Mouse (Mus musculus) limb, embryonic 14.5 days (tissue): ENCODE data around the gene Mycbp2. TPM values are rescaled to one million over a fixed set of nuclear protein-coding genes. Genes with fewer than 3 reads are reported as not detected.

ENCODE experiments used
- ATAC-seq: fragments of 200-750 bp; cut with Nextera tagmentation; 2 replicates; pipeline ENCODE4 v1.8.0; 2017; ENCODE audit warnings: low read depth, moderate number of reproducible peaks, moderate TSS enrichment; ENCODE audit not compliant: low FRiP score
- DNase-seq: peaks from one replicate; pipeline ENCODE4 v3.0.0-alpha.2; 2015; ENCODE audit warnings: low spot score
- H3K27ac ChIP-seq: fragments of 300-500 bp; sonication (generic); replicated peaks from 2 replicates; pipeline ENCODE4 v1.5.1; 2014; ENCODE audit warnings: low read depth, mild to moderate bottlenecking, low read length, moderate library complexity, mixed read lengths
- H3K27me3 ChIP-seq: fragments of 300-500 bp; sonication (generic); 2 replicates; pipeline ENCODE4 v1.6.1; 2014; ENCODE audit warnings: low read length, mixed read lengths; ENCODE audit not compliant: control insufficient read depth, insufficient read depth
- H3K36me3 ChIP-seq: fragments of 300-500 bp; sonication (generic); 2 replicates; pipeline ENCODE4 v1.6.1; 2014; ENCODE audit warnings: mild to moderate bottlenecking, low read length, moderate library complexity, mixed read lengths; ENCODE audit not compliant: control insufficient read depth, insufficient read depth
- H3K4me1 ChIP-seq: fragments of 300-500 bp; sonication (generic); 2 replicates; pipeline ENCODE4 v1.6.1; 2014; ENCODE audit warnings: antibody characterized with exemption, low read length, mixed read lengths; ENCODE audit not compliant: control insufficient read depth, insufficient read depth
- H3K4me2 ChIP-seq: fragments of 300-500 bp; sonication (generic); replicated peaks from 2 replicates; pipeline ENCODE4 v1.6.1; 2014; ENCODE audit warnings: low read depth, mild to moderate bottlenecking, low read length, moderate library complexity; ENCODE audit not compliant: severe bottlenecking
- H3K4me3 ChIP-seq: fragments of 300-500 bp; sonication (generic); replicated peaks from 2 replicates; pipeline ENCODE4 v1.5.1; 2014; ENCODE audit warnings: low read length
- H3K9ac ChIP-seq: fragments of 300-500 bp; sonication (generic); 2 replicates; pipeline ENCODE4 v1.6.1; 2014; ENCODE audit warnings: mild to moderate bottlenecking, low read depth, low read length, moderate library complexity; ENCODE audit not compliant: severe bottlenecking
- H3K9me3 ChIP-seq: fragments of 300-500 bp; sonication (generic); 2 replicates; pipeline ENCODE4 v1.6.1; 2016; ENCODE audit warnings: low read length; ENCODE audit not compliant: control insufficient read depth
- POLR2A ChIP-seq: fragments of 200-500 bp; IDR thresholded peaks from 2 replicates; pipeline ENCODE4 v1.8.0; 2012; ENCODE audit warnings: inconsistent platforms, mild to moderate bottlenecking, moderate library complexity, borderline replicate concordance; ENCODE audit not compliant: insufficient read depth, insufficient read length; ENCODE audit errors: extremely low read depth
- WGBS: fragments of 180-500 bp; shearing (Covaris S2); extraction: QIAGEN DNeasy Blood & Tissue Kit; methylation state at CpG from one replicate; pipeline ENCODE4 v1.1.7; 2014; 5-methylcytosine and 5-hydroxymethylcytosine counted together
- polyA plus RNA-seq, 2 experiments: library from polyadenylated mRNA; depleted of rRNA in 1 of 2; stranded (reverse) in 1 of 2; unstranded in 1 of 2; fragments of >200 nt; fragmentation: Nextera tagmentation in 1 of 2; extraction: Ambion mirVana in 1 of 2; gene quantifications; 2 replicates each; pipeline versions ENCODE4 v1.2.1 to v1.2.3; 2012 to 2014

Gene Mycbp2
- polyA plus RNA-seq, 2 experiments: 33.3 to 43.1 TPM

- no peaks in the 10 kb centered on the region for H3K36me3 ChIP-seq
- H3K27ac ChIP-seq: no peak overlapping the region
- H3K4me3 ChIP-seq: no peak overlapping the region
- H3K4me1 ChIP-seq: no peaks in the 10 kb centered on the region
- H3K27me3 ChIP-seq: no peaks in the 10 kb centered on the region
- no peak for TF ChIP-seq POLR2A
- H3K9me3 ChIP-seq: no peaks in the 10 kb centered on the region
- H3K9ac ChIP-seq: no peak overlapping the region
- no peak overlapping the region for H3K4me2 ChIP-seq
- no peak for DNase-seq
- no peak for ATAC-seq
- WGBS: 67% methylated on average over 3 of the region's 3 CpGs
Observed at GRCm38 (mm10) chr14:103378703-103379102, 32.1 kb upstream of the Mycbp2 start.

GRCm38 (mm10) chr14:103376765-103377164 is 30.2 kb upstream of the Mycbp2 start:
- Histone ChIP-seq H3K4me1 (no peaks in the 10 kb centered on the region), H3K4me3 (no peak overlapping the region)
- 63% methylated on average over 3 of the region's 3 CpGs for WGBS

GRCm38 (mm10) chr14:103375523-103375922 is 28.9 kb upstream of the Mycbp2 start:
- 84% methylated on average over 1 of the region's 1 CpGs for WGBS
- Histone ChIP-seq H3K27me3 (no peaks in the 10 kb centered on the region), H3K4me2 (no peak overlapping the region), H3K27ac (no peak overlapping the region), H3K4me1 (no peaks in the 10 kb centered on the region), H3K4me3 (no peak overlapping the region), H3K9ac (no peak overlapping the region), H3K9me3 (no peaks in the 10 kb centered on the region), H3K36me3 (no peaks in the 10 kb centered on the region)
- ATAC-seq (no peak), DNase-seq (no peak)
- TF ChIP-seq POLR2A: no peak

More at GRCm38 (mm10) chr14:103376765-103377164, 30.2 kb upstream of the Mycbp2 start:
- TF ChIP-seq POLR2A: no peak
- ATAC-seq (no peak), DNase-seq (no peak)
- Histone ChIP-seq H3K9ac (no peak overlapping the region), H3K4me2 (no peak overlapping the region), H3K27me3 (no peaks in the 10 kb centered on the region), H3K36me3 (no peaks in the 10 kb centered on the region), H3K27ac (no peak overlapping the region), H3K9me3 (no peaks in the 10 kb centered on the region)

- Histone ChIP-seq H3K4me3 (no peak overlapping the region), H3K9me3 (no peaks in the 10 kb centered on the region), H3K27ac (no peak overlapping the region), H3K9ac (no peak overlapping the region), H3K36me3 (no peaks in the 10 kb centered on the region), H3K4me1 (no peaks in the 10 kb centered on the region), H3K27me3 (no peaks in the 10 kb centered on the region), H3K4me2 (no peak overlapping the region)
- no peak for TF ChIP-seq POLR2A
- ATAC-seq (no peak), DNase-seq (no peak)
- 41% methylated on average over 2 of the region's 2 CpGs for WGBS
Observed at GRCm38 (mm10) chr14:103363199-103363598, 16.6 kb upstream of the Mycbp2 start.

GRCm38 (mm10) chr14:103356066-103356465 is 9.5 kb upstream of the Mycbp2 start:
- Histone ChIP-seq H3K9ac (no peak overlapping the region), H3K4me1 (no peaks in the 10 kb centered on the region), H3K27me3 (no peaks in the 10 kb centered on the region), H3K4me3 (no peak overlapping the region), H3K36me3 (no peaks in the 10 kb centered on the region), H3K27ac (no peak overlapping the region), H3K9me3 (no peaks in the 10 kb centered on the region), H3K4me2 (no peak overlapping the region)
- 60% methylated on average over 3 of the region's 3 CpGs for WGBS
- no peak for TF ChIP-seq POLR2A
- no peak for ATAC-seq
- DNase-seq: no peak
